Comparison of ENCODE assay signal across 23 mouse cellular contexts in genomic region chr6:108264164-108264563, GRCm38 (mm10).
"Had no signal": no experiment of that assay in that cellular context is flagged by ENCODE, and none has a peak within 500 bp of the region (broad histone marks: within the 10 kb centered on the region; RNA-seq: fewer than 3 reads in every experiment).

No protein-coding gene starts in this region.

- H3K4me3 ChIP-seq: layer of hippocampus, adult 2 months; limb, embryonic 10.5 days; limb, embryonic 13.5 days; liver, embryonic 12.5 days; liver, embryonic 15.5 days; lung, embryonic 15.5 days; megakaryocyte, embryonic 14.5 days; midbrain, embryonic 10.5 days; midbrain, embryonic 13.5 days; myocyte; neural tube, embryonic 13.5 days; stomach, embryonic 15.5 days had no signal

- DNase-seq: kidney, postnatal 25 days; layer of hippocampus, adult 9-11 months; liver; lung, adult 18-20 months; lung, postnatal 10 days; lung, postnatal 36 days; retina, postnatal 1 day; right cerebral cortex, postnatal 25 days; spleen, adult 18-20 months; thymus, postnatal 25 days had no signal

- H3K36me3 ChIP-seq: limb, embryonic 10.5 days; limb, embryonic 13.5 days; liver, embryonic 12.5 days; liver, embryonic 15.5 days; lung, embryonic 15.5 days; midbrain, embryonic 10.5 days; midbrain, embryonic 13.5 days; neural tube, embryonic 13.5 days; stomach, embryonic 15.5 days had no signal

- H3K9me3 ChIP-seq: limb, embryonic 10.5 days; limb, embryonic 13.5 days; liver, embryonic 12.5 days; liver, embryonic 15.5 days; lung, embryonic 15.5 days; megakaryocyte, embryonic 14.5 days; midbrain, embryonic 10.5 days; midbrain, embryonic 13.5 days; neural tube, embryonic 13.5 days; stomach, embryonic 15.5 days had no signal

- H3K9ac ChIP-seq: limb, embryonic 13.5 days; liver, embryonic 12.5 days; liver, embryonic 15.5 days; lung, embryonic 15.5 days; midbrain, embryonic 13.5 days; neural tube, embryonic 13.5 days; stomach, embryonic 15.5 days had no signal

- H3K4me2 ChIP-seq: limb, embryonic 13.5 days; liver, embryonic 12.5 days; liver, embryonic 15.5 days; lung, embryonic 15.5 days; midbrain, embryonic 13.5 days; neural tube, embryonic 13.5 days; stomach, embryonic 15.5 days had no signal

- H3K27ac ChIP-seq: layer of hippocampus, adult 2 months; limb, embryonic 10.5 days; limb, embryonic 13.5 days; liver, embryonic 12.5 days; liver, embryonic 15.5 days; lung, embryonic 15.5 days; midbrain, embryonic 10.5 days; midbrain, embryonic 13.5 days; neural tube, embryonic 13.5 days; stomach, embryonic 15.5 days had no signal

- ATAC-seq: liver, embryonic 12.5 days; midbrain, embryonic 13.5 days; midbrain, embryonic 16.5 days had no signal

- H3K4me1 ChIP-seq: midbrain, embryonic 13.5 days; neural tube, embryonic 13.5 days; stomach, embryonic 15.5 days had no signal

- H3K27me3 ChIP-seq: limb, embryonic 13.5 days; liver, embryonic 12.5 days; liver, embryonic 15.5 days; lung, embryonic 15.5 days; megakaryocyte, embryonic 14.5 days; midbrain, embryonic 13.5 days; neural tube, embryonic 13.5 days; stomach, embryonic 15.5 days had no signal
